Mouse (Mus musculus) common myeloid progenitor, adult 5-6 weeks (primary cell): ENCODE data around the gene Inpp4a. TPM values are rescaled to one million over a fixed set of nuclear protein-coding genes. Genes with fewer than 3 reads are reported as not detected.

ENCODE experiments used
- ATAC-seq: replicated peaks from 2 replicates; pipeline ENCODE4 v1.8.0; 2016; ENCODE audit warnings: low read depth, mild to moderate bottlenecking, moderate TSS enrichment, inconsistent platforms; ENCODE audit not compliant: poor library complexity, severe bottlenecking
- total RNA-seq: library from RNA; stranded (forward); fragments of 200-1000, 187-1606 nt; gene quantifications from 2 replicates; pipeline ENCODE4 v1.2.3, GENCODE M21; 2017

Gene Inpp4a
- total RNA-seq, 1 experiment from 2014 or later = 6.9 TPM

DNA sequence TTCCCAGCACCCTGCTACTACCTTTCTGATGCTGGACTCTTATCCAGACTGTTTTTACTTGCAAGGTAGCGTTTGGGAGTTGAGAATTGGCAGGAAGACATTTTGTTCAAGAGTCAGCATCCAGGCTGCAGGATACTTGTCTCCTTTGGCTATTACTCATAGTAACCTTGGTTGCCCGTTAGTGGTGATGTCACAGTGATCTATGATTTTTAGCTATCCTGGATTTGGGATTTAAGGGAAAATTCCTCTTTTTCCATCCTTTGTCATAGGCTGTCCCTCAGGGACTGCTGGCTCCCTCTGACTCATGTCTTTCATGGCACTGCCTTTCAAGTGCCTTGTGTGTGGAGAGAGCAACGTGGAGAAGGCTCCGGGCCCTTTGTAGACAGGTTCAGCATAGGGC lies 53.8 kb downstream of the Inpp4a start:
- ATAC-seq = no peak

DNA sequence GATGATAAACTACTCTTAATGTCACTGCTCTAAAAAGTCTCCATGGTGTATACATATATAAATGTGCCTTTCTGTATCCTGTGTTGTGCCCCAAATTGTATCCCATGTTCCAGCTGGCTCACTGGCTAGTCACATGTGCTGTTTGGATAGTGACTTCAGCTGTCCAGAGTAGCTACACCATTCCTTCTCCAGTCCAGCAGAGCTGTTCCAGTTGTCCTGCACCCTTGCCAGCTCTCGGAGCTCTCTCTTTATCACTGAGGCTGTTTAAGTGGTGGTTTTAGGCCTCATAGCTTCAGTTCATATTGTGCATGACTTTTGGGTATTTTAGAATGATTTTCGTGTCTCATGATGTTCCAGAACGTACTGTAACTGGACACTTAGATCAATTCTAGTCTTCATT lies 55.8 kb downstream of the Inpp4a start:
- ATAC-seq = no peak

DNA sequence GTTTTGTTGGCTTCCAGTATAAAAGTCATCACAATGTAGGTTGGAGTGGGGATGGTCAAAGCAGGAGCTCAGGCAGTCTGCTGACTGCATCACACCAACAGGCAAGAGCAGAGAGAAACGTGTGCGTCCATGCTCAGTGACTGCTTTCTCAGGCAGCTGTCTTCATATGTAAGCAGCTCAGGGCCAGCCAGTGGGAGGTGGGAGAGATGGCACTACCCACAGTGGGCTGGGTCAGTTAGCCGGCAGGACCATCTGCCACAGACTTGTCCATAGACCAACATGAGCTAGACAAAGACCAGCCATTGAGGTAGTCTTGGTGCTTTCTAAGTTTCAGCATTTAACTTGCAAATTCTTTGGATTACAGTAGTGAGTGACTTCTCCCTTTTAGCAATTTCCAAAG lies 56.6 kb downstream of the Inpp4a start:
- no peak for ATAC-seq

DNA sequence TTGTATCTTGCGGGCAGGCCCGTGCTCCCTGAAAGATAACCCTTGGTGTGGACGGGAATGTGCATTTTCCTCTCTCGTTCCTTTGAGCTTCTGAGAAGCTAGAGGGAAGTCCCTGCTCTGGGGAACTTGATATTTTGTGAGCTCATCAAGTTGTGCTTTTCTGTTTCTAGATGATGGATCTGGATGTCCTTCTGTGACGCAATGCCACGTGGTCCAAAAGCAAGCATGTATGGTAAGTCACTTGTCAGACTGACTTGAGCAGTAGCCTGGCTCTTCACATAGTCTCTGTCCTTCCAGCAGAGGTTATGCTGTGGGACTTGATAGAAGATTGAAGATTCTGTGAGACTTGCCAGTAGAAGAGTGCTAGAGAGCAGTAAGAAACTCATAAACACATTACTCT lies 57.5 kb downstream of the Inpp4a start:
- ATAC-seq = no peak

DNA sequence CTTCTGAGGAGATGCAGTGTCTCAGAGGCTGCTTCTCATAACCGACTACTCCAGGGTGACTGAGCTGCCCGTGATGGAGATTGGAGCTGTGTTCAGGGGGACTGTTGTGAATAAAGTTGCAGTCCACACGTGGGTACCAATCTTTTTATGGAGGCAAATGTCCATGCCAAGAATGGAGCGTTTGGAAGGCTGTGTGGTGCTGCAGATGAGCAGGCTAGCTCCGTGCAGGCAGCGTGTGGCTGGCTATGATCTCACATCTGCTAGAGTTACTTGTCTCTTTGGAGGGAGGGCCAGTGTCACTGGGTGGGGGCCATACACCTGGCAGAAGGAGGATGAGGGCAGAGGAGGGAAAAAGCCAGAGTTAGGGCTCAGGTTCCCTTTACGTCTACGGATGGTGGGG lies 59.0 kb downstream of the Inpp4a start:
- ATAC-seq = no peak

DNA sequence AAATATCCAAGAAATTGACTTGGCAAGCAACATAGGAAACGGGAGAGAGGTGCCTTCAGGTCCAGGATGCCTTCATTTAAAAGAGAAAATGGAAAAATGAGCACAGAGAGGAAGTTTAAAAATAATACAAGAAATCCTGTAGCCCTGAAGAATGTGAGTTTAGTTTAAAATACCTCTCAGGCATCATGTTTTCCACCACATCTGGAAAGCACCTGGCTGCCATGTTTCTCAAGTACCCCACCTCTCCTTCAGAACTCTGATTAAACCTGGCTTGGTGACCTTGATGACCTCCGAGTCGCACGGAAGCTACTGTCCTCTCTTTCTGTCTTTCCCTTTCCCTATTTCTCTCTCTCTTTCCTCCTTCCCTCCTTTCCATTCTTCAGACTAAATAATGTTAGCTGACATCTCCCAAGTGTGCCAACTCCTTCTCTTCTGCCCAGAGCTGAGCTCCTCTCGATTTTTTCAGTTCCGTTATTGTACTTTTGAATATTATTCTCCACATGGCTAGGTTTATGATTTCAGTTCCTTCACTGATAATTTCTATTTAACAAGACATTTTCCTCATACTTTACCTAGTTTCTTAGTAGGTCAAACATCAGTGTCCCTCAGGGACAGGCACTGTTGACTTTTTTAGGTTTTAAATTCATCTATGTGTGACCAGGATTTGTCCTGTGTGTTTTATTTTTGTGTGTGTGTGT lies 59.9 kb downstream of the Inpp4a start:
- ATAC-seq = no peak

DNA sequence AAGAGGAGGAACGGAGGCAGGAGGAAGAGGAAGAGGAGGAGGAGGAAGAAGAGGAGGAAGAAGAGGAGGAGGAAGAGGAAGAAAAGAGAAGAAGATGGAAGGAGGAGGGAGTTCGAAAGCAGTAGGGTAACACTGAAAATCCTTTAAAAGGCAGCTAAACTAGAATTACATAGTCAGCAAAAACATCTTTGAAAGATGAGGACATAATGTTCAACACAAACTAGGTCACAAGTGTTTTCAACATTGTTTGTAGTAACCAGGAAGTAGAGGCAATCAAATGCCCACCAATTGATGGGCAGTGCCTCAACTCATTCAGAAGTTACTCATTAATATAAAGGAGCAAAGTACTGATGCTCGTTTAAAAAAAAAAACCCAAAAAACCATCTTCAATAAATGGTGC lies 61.1 kb downstream of the Inpp4a start:
- no peak for ATAC-seq

DNA sequence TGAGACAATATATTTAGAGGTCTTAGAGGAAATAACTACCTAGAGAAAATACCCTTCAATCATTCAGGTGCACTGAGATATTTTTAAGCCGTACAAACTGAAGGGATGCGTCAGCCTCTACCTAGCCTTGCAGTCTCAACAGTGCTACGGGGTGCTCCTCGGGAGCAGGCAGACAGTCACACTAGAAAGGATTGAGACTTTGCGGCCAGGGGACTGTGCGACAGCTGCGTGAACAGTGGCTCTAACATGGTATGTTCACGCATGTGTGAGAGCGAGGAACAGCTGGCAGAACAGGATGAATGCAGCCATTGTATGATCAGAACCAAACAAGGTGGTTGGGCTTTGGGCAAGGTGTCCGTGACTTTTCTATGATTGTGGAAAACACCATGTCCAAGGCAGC lies 63.1 kb downstream of the Inpp4a start:
- ATAC-seq = no peak

DNA sequence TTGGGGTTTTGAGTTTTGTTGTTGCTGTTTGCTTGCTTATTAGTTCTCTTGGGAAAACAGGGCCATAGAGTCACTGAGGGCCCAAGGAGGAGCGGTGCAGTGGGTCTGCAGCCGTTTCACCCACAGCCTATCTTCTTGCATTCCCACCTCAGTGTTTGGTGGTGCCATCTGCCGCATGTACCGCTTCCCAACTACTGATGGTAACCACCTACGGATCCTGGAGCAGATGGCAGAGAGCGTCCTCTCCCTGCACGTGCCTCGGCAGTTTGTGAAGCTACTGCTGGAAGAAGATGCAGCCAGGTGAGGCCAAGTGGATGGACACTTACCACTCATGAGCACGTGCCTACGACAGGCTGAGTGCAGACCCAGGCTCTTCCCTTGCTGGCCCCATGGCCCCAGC lies 68.5 kb downstream of the Inpp4a start:
- no peak for ATAC-seq

DNA sequence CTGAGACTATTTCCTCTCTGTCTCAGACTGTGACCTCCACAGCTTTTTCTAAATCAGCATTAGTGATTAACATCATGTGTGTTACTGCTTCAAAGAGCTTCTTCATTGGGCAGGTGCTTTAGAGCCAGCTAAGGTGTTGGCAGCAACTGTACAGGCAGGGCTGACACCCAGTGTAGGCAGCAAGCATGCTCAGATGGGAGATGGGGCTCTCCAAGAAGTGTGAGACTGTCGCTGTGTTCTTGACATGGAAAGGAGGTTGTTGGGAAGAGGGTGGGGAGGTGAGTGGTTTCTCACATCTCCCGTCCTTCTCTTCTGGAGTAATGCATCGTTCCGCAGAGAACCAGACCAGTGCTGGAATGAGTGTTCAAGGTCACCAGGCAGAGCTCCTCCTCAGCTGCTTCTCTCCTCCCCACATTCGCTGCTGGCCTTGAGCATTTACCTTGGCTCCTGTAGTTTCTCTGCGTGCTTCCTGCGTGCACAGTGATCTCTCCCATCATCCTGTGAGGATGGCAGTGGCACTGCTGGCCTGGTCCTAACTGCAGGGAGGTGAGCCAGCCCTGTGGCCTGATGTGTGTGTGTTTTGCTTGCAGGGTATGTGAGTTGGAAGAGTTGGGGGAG lies 69.2 kb downstream of the Inpp4a start:
- no peak for ATAC-seq

DNA sequence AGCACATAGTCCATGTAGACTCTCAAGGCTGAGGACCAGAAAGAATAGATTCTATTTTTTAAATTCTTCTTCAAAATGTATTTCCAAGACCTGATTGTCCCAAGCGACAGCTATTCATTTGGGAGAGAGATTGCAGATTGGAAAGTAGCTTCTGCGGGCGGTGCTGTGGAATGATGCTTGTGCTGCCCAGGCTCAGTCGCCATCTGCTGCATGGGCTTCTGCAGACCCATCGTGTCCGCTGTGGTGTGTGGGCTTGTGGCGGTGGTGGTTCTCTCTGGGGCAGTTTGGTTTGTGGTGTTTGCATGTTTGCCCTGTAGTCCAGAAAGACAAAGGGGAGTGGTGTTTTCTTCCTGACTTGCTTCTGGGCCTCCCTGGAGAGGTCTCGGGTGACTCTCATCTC lies 76.5 kb downstream of the Inpp4a start:
- no peak for ATAC-seq

DNA sequence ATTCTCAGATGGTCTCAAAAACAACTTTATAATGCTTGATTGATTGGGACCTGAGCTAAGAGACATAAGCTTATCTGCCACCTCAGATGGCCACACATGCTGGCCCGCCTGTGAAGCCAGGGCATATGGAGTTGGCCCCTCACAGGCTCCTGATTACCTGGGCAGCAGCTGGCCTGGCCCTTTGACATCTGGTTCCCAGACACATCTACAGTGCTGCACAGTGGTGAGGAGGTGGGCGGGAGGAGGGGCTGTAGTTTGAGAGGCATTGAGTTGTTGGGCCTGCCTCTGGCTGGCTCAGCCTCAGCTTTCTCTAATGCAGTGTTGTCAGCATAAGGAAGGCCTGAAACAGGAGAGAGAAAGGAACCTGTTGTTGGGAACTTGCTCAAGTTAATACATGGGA lies 77.1 kb downstream of the Inpp4a start:
- no peak for ATAC-seq

DNA sequence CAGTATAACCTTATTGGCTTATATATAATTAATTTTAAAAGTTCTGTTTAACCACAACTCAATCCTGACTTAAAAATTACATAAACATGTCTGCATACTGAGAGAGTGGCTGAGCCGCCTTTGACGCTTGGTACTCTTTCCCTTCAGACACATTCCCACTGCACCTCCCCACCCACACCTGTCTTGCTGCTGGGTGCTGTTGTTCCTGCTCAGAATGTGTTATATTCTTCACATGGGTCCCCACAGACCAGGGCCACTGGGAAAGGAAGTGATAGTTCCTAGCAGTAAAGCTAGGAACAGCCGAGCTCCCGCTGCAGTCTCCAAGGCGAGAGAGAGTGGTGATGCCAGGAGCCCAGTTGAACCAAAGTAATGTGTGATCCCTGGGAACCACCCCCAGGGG lies 78.4 kb downstream of the Inpp4a start:
- ATAC-seq = no peak

DNA sequence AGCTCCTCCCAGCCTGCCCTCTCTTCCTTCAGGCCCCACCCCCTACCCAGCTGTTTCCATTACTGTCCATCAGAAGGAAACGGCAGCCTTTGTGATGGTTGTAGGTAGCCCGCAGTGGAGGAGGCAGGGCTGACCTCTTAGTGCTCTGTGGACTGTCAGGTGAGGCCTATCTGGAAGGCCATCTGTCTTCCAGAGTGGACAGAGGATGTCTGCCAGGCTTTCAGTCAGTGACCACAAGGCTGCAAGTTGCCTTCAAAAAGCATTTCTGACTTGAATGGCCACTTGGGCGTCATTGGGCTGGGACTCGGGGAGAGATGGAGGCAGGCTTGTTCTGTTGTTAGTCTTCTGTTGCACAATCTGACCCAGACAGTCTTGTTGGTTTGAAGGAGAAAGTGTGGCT lies 79.9 kb downstream of the Inpp4a start:
- ATAC-seq = no peak

DNA sequence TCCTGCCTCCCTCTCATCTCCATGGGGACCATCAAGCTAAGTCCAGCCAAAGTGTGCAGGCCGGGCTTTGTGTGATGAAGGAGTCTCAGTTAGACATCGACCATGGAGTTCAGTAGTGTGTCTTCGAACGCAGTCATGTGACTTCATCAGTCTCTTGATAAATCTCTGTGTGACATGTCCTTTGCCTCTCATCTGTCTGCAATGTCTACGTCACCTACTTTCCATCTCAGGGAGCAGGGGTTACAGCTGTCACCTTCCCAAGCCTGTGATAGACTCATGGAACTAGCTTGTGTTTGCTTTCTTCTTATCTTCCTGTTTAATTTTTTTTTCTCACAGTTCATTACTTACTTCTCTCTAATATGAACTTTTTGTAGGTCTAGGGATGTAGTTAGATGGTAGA lies 81.2 kb downstream of the Inpp4a start:
- no peak for ATAC-seq

DNA sequence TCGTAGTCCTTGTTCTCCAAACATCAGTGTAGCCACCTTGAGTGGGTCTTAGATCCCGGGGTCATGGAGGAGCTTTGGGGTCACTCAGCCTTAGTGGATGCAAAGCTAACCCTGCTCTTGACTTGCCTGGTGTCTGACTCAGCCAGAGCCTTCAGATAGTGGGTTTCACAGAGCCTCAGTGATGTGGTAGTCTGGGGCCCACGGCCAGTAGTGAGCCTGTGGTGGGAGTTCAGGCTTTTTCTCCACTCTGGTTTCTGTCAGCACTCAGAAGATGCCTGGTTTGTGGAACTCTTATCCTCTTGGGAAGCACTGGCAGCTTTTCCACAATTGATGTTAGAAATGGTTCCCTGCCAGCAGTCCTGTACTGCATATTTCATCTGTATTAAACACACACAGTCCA lies 84.6 kb downstream of the Inpp4a start:
- no peak for ATAC-seq

DNA sequence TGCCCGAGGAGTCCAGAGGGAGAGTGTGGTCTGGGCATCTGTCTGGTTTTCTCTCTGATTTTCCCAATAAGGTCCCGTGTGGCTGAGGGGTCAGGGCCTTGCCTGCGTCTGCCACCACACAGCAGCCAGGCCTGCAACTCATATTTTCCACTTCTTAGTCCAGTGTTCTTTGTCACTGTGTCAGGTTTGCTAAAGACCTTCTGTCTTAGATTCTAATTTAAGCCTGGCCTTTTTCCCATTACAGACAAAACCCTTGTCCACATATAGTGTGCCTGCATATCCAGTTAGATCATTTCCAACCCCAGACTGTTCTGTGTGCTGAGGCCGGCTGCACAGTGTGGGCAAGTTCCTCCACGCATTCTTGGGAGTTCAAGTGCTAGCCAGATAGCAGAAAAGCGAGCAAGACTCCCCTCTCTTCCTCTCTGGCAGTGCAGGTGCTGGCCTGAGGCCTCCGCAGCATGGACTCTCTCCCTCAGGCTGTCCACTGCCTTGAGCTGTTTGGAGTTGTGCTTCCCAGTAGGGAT lies 86.8 kb downstream of the Inpp4a start:
- no peak for ATAC-seq

DNA sequence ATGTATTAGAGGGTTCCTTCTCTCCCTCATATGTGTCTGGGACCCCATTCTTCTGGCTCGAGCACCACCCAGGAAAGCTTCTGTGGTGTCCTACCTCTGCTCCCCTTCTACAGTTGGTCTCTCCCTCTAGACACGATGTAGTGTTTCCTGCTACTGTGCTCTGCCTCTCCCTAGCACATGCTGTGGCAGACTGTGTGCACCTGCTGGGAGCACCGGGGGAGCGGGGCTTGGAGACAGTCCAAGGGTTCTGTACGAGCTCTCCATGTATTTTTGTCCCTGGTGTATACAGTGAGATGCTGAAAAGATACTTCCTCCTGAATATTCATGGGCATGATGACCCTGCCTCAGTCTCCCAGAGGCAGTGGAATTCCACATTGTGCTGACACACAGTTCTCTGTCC lies 93.5 kb downstream of the Inpp4a start:
- ATAC-seq = no peak

DNA sequence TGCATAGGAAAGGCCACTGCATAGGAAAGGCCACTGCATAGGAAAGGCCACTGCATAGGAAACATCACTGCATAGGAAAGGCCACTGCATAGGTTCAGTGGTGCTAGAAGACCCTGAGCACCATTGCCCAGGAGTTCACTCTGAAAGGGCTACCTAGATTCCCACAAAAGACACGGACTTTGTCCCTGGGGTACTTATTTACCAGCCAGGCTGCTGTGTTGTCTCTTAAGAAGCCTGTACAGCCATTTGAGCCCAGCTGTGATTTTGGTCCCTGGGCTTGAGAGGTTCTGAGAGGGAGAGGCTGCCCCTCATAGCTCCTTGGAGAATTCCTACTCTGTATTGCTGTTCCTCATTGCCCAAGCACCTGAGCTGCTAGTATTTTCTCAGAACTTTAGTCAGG lies 96.8 kb downstream of the Inpp4a start:
- no peak for ATAC-seq

DNA sequence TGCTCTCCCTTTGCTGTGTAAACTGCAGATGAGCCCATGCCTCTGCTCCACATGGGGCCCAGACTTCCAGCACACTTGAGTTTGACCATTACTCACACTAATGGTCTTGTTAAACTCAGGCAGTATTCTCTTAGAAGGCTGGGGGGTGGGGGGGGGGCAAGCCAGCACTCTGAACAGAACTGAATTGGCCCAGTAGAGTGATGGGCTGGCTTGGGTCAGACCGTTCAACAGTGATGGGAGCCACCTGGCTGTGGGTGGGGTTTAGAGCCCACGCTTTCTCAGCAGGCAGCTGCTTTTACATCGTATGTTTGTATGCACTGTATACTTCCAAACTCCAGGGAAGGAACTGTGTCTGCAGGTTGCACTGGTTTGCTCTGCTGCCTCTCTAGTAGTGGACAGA lies 99.3 kb downstream of the Inpp4a start:
- no peak for ATAC-seq

DNA sequence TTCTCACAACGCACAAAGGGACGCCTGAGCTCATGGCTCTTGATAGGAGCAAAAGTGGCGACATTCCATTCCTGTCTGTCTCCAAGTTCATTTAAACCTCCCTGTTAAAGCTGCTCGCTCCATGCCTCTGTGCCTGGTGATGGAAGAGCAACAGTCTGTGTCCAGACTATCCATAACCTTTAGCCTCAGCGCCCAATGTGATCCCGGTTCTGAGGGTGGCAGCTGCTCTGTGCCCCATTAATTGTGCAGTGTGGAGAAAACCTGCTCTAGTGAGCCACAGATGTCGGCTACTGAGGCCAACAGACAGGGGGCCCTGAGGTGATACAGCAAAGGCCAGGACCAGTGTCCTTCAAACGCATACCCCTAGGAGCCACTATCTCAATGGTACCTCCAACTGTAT lies 100.1 kb downstream of the Inpp4a start:
- ATAC-seq = no peak

DNA sequence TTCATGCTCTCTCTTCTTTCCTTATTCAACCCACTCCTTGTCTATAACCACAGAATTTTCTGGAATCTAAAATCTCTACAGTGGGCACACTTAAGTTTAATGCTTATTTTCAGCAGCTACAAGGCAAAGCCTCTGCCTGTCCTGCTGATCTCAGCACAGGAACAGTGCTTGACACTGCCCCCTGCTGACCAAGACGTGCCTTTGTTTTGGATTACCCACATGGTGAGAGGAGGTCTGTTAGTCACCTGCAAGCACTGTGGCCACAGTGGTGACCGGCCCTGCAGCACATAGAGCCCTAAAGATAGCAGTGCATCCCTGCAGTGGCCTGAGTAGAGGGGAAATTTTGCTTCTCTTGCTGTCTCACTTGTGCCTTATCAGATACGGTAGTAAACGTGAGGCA lies 102.0 kb downstream of the Inpp4a start:
- peak; percentile 82 for ATAC-seq
